Mouse (Mus musculus) brain, embryonic 14.5 days (tissue): ENCODE measurements at regions not wholly inside any gene's neighbourhood (a gene's known extent, or its start where the extent isn't known, plus 50 kb on each side); places are given as distances from the start of the nearest gene placed in this dataset.

Source experiments
- CTCF ChIP-seq: fragments of 200-500 bp; IDR thresholded peaks from 2 replicates; pipeline ENCODE4 v1.5.1; 2012; ENCODE audit warnings: inconsistent platforms, mild to moderate bottlenecking, moderate library complexity, borderline replicate concordance; ENCODE audit not compliant: insufficient read depth, insufficient read length; ENCODE audit errors: extremely low read depth
- POLR2A ChIP-seq: fragments of 200-500 bp; IDR thresholded peaks from 2 replicates; pipeline ENCODE4 v1.6.1; 2012; ENCODE audit warnings: mild to moderate bottlenecking, inconsistent platforms, borderline replicate concordance; ENCODE audit not compliant: poor library complexity, insufficient read depth, insufficient read length, severe bottlenecking; ENCODE audit errors: extremely low read depth

DNA sequence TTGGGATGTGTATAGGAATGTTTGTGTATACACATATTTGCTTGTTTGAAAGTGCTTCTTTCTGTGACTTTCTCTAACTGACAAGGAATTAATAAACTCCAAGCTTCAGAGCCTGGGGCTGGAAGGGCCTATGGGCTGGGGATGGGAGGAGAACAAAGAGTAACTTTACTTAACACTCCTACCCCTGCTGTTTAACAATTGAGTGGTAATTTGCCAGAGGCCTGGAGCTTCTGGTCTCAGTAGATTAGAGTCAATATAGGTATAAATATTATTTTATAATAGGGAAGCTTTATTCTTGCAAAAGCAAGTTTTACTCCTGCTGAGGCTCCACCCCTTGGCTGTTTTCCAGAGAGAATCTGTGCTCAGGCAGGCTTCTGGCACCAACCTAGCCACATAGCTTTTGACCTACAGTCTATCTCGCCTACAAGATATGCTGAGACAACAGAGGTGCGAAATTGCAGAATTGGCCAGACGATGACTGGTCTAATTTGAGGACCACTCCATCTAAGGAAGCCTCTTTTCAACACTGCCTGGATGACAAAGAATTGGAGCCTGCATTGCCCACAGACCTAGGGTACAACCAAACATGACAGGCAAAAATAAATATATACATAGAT is 382.7 kb upstream of the 1700009N14Rik start:
- TF ChIP-seq CTCF (no peak), POLR2A (no peak)
